Mouse (Mus musculus) spleen, adult 12 weeks (tissue): Measurements from ENCODE around the gene Tas2r103.

Experiments
- DNase-seq: peaks from one replicate; pipeline ENCODE4 v3.0.0; 2022; ENCODE audit warnings: low spot score

Gene Tas2r103

GRCm38 (mm10) chr6:133037001-133037400 is at the start of gene Tas2r103:
TSS of gene Tas2r103 (minus strand) at chr6:133037101.
- no peak for DNase-seq

DNA sequence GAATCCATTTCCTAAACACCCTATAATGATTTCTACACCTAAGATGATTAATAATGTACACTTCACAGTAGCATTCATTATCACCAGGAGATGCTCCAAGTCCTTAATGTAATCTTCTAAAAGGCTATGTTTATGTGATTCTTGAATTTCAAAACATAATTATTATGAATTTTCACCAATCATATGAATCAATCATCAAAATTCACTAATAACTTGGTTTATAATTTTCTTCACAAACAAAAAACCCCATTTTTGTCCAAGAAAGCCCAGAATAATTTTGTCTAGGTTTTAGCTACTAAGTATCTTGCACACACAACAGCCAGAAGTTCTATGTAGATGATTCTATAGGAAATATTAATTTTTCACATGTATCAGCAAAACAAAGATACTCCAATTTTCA is 18.8 kb upstream of the Tas2r103 start, which contains the start of gene Tas2r140:
Gene Tas2r140, minus strand, starts transcription at position 101 of the 400 bp plus-strand sequence.
- DNase-seq = no peak
